Mouse (Mus musculus): ENCODE measurements around the gene Wdr45. TPM values are rescaled to one million over a fixed set of nuclear protein-coding genes. Genes with fewer than 3 reads are reported as not detected.

The Wdr45 gene
- polyA plus RNA-seq, 1 experiment, result 38.9 TPM

DNA sequence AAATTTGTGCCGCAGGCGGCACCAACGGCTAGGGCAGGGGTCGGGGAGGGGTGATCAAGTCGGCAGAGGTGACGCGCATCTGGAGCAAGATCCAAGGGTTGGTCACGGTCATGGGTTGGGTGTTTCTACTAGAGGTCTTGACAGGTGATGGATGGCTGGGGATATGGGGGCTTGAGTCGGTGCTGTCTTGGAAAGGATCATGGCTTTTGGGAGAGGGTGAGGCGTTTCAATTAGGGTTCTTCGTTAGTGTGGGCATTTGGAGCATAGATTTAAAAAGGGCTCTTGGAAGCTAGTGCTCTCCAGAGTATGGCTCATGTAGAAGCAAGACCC, 8.1 kb downstream of the Wdr45 start:
- no peaks in the 10 kb centered on the region for H3K36me3 ChIP-seq (ENCODE audit: control insufficient read depth, insufficient read depth)
- no peaks in the 10 kb centered on the region for H3K27me3 ChIP-seq (ENCODE audit: control insufficient read depth, insufficient read depth, insufficient read length)
- TF ChIP-seq REST (IDR thresholded peaks at IDR 0.05; ENCODE audit: insufficient read depth, insufficient read length) (no peak), POLR2A (IDR thresholded peaks at IDR 0.05; ENCODE audit: insufficient read length, low read depth) (peak; percentile 37)
- H3K4me2 ChIP-seq (ENCODE audit: low read depth), result peak overlapping the region; percentile 68
- H3ac ChIP-seq (ENCODE audit: control insufficient read depth, insufficient read length), result peak overlapping the region; percentile 35
- peak overlapping the region; percentile 63 for H3K4me3 ChIP-seq
- H3K79me2 ChIP-seq (ENCODE audit: control insufficient read depth, insufficient read depth), result peaks cover 8% of the 10 kb centered on the region

DNA sequence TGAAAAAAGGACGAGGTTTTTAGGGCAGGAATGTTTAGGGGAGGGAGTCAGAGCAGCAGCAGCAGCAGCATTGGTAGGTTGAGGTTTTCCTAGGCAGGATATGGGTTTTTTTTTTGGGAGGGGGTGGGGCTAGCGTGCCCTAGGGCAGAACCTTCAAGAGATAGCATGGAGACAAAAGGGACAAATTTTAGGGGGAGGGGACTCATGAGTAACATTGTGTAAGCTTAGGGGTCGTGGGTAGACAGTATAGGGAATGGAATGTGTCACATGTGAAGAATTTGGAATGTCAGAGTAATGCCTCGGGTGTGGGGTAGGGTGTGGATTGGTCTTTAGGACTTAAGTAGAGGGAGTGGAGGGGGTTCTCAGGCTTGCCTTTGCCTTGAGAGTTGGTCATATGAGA, 8.6 kb downstream of the Wdr45 start:
- H3K27me3 ChIP-seq (ENCODE audit: control insufficient read depth, insufficient read depth, insufficient read length), result no peaks in the 10 kb centered on the region
- H3K4me3 ChIP-seq, result peak overlapping the region; percentile 63
- H3K36me3 ChIP-seq (ENCODE audit: control insufficient read depth, insufficient read depth), result no peaks in the 10 kb centered on the region
- H3ac ChIP-seq (ENCODE audit: control insufficient read depth, insufficient read length), result peak overlapping the region; percentile 35
- peaks cover 8% of the 10 kb centered on the region for H3K79me2 ChIP-seq (ENCODE audit: control insufficient read depth, insufficient read depth)
- TF ChIP-seq SRF (IDR thresholded peaks at IDR 0.05; ENCODE audit: control insufficient read depth, insufficient read length, low read depth) (no peak), POLR2AphosphoS2 (IDR thresholded peaks at IDR 0.05; ENCODE audit: insufficient read length, low read depth) (no peak), TCF12 (IDR thresholded peaks at IDR 0.05; ENCODE audit: insufficient read depth, poor library complexity, severe bottlenecking) (no peak), MAX (IDR thresholded peaks at IDR 0.05; ENCODE audit: low read depth) (no peak), POLR2A (IDR thresholded peaks at IDR 0.05; ENCODE audit: insufficient read length, low read depth) (no peak), E2F4 (IDR thresholded peaks at IDR 0.05; ENCODE audit: insufficient read depth) (no peak), MYOG (IDR thresholded peaks at IDR 0.05; ENCODE audit: control insufficient read depth in 1 of 3, insufficient read depth in 1 of 3, insufficient read length in 2 of 3, low read depth in 2 of 3) (no peak), REST (IDR thresholded peaks at IDR 0.05; ENCODE audit: insufficient read depth, insufficient read length) (no peak), TCF3 (IDR thresholded peaks at IDR 0.05; ENCODE audit: insufficient read length, low read depth) (no peak), USF1 (IDR thresholded peaks at IDR 0.05; ENCODE audit: low read depth) (no peak), CEBPB (IDR thresholded peaks at IDR 0.05; ENCODE audit: insufficient read depth, poor library complexity, severe bottlenecking) (no peak), MYOD1 (IDR thresholded peaks at IDR 0.05; ENCODE audit: control insufficient read depth in 1 of 3, insufficient read length in 2 of 3, low read depth in 2 of 3) (no peak)
- peak overlapping the region; percentile 68 for H3K4me2 ChIP-seq (ENCODE audit: low read depth)

DNA sequence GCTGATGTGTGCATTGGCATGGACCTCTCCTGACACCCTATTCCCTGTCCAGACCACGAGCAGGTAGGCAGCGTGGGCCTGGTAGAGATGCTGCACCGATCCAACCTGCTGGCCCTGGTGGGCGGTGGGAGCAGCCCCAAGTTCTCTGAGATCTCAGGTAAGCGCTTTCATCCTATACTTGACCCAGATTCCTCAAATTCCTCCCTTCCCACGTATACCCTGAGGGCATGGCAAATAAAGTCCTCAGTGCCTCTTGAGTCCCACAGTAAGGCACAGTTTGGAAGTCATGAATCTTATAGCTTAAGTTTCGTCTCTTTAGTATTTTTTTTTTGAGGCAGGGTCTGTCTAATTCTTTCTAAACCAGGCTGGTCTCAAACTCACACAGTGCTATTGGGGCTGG, 10.0 kb downstream of the Wdr45 start:
- TF ChIP-seq MAX (IDR thresholded peaks at IDR 0.05; ENCODE audit: low read depth), result no peak
- no peak for TF ChIP-seq TCF3 (IDR thresholded peaks at IDR 0.05; ENCODE audit: insufficient read length, low read depth)
- no peak for TF ChIP-seq REST (IDR thresholded peaks at IDR 0.05; ENCODE audit: insufficient read depth, insufficient read length)
- TF ChIP-seq POLR2A (IDR thresholded peaks at IDR 0.05; ENCODE audit: insufficient read length, low read depth), result no peak
- no peak for TF ChIP-seq MYOD1 (IDR thresholded peaks at IDR 0.05; ENCODE audit: control insufficient read depth in 1 of 3, insufficient read length in 2 of 3, low read depth in 2 of 3)
- TF ChIP-seq USF1 (IDR thresholded peaks at IDR 0.05; ENCODE audit: low read depth), result no peak
- no peak for TF ChIP-seq POLR2AphosphoS2 (IDR thresholded peaks at IDR 0.05; ENCODE audit: insufficient read length, low read depth)
- no peaks in the 10 kb centered on the region for H3K27me3 ChIP-seq (ENCODE audit: control insufficient read depth, insufficient read depth, insufficient read length)
- H3K36me3 ChIP-seq (ENCODE audit: control insufficient read depth, insufficient read depth), result no peaks in the 10 kb centered on the region
- H3K4me2 ChIP-seq (ENCODE audit: low read depth), result no peak overlapping the region
- peaks cover 8% of the 10 kb centered on the region for H3K79me2 ChIP-seq (ENCODE audit: control insufficient read depth, insufficient read depth)
- H3ac ChIP-seq (ENCODE audit: control insufficient read depth, insufficient read length), result no peak overlapping the region
- H3K4me3 ChIP-seq, result no peak overlapping the region

DNA sequence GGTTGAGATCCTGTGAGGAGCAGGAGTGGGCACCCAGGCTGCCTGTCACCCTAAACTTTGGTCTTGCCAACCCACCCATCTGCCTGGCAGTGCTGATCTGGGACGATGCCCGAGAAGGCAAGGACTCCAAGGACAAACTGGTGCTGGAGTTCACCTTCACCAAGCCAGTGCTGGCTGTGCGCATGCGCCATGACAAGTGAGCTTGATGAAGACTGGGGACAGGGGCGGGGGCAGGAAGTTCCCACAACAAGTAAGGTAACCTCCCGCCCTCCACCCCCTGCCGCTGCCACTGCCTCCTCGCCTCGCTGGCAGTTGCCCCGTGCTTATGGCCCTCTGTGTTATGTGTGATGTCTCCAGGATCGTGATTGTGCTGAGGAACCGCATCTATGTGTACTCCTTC, 11.7 kb downstream of the Wdr45 start:
- Histone ChIP-seq H3K27me3 (ENCODE audit: control insufficient read depth, insufficient read depth, insufficient read length) (no peaks in the 10 kb centered on the region), H3ac (ENCODE audit: control insufficient read depth, insufficient read length) (no peak overlapping the region), H3K4me2 (ENCODE audit: low read depth) (no peak overlapping the region), H3K79me2 (ENCODE audit: control insufficient read depth, insufficient read depth) (peaks cover 8% of the 10 kb centered on the region), H3K4me3 (no peak overlapping the region), H3K36me3 (ENCODE audit: control insufficient read depth, insufficient read depth) (no peaks in the 10 kb centered on the region)
- TF ChIP-seq POLR2AphosphoS2 (IDR thresholded peaks at IDR 0.05; ENCODE audit: insufficient read length, low read depth), result no peak
- TF ChIP-seq MYOG (IDR thresholded peaks at IDR 0.05; ENCODE audit: control insufficient read depth in 1 of 3, insufficient read depth in 1 of 3, insufficient read length in 2 of 3, low read depth in 2 of 3), result no peak
- TF ChIP-seq TCF12 (IDR thresholded peaks at IDR 0.05; ENCODE audit: insufficient read depth, poor library complexity, severe bottlenecking), result no peak
- no peak for TF ChIP-seq MAX (IDR thresholded peaks at IDR 0.05; ENCODE audit: low read depth)
- TF ChIP-seq REST (IDR thresholded peaks at IDR 0.05; ENCODE audit: insufficient read depth, insufficient read length), result no peak
- no peak for TF ChIP-seq MYOD1 (IDR thresholded peaks at IDR 0.05; ENCODE audit: control insufficient read depth in 1 of 3, insufficient read length in 2 of 3, low read depth in 2 of 3)
- TF ChIP-seq E2F4 (IDR thresholded peaks at IDR 0.05; ENCODE audit: insufficient read depth), result no peak
- TF ChIP-seq SRF (IDR thresholded peaks at IDR 0.05; ENCODE audit: control insufficient read depth, insufficient read length, low read depth), result no peak
- no peak for TF ChIP-seq TCF3 (IDR thresholded peaks at IDR 0.05; ENCODE audit: insufficient read length, low read depth)
- no peak for TF ChIP-seq USF1 (IDR thresholded peaks at IDR 0.05; ENCODE audit: low read depth)
- TF ChIP-seq CEBPB (IDR thresholded peaks at IDR 0.05; ENCODE audit: insufficient read depth, poor library complexity, severe bottlenecking), result no peak
- no peak for TF ChIP-seq POLR2A (IDR thresholded peaks at IDR 0.05; ENCODE audit: insufficient read length, low read depth)

DNA sequence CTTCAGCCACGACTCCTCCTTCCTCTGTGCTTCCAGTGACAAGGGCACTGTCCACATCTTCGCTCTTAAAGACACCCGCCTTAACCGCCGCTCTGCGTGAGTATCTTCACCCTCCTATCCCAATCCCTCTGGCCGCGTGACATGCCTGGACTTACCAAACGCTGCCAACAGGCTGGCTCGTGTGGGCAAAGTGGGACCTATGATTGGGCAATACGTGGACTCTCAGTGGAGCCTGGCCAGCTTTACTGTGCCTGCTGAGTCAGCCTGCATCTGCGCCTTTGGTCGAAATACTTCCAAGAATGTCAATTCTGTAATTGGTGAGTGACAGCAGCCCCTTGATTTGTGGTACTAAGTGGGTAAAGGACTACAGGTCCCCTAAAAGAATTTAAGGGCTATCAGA, 13.0 kb downstream of the Wdr45 start:
- H3K27me3 ChIP-seq (ENCODE audit: control insufficient read depth, insufficient read depth, insufficient read length), result no peaks in the 10 kb centered on the region
- no peaks in the 10 kb centered on the region for H3K36me3 ChIP-seq (ENCODE audit: control insufficient read depth, insufficient read depth)
- H3K79me2 ChIP-seq (ENCODE audit: control insufficient read depth, insufficient read depth), result peaks cover 8% of the 10 kb centered on the region
- H3K4me2 ChIP-seq (ENCODE audit: low read depth), result no peak overlapping the region
- TF ChIP-seq MAX (IDR thresholded peaks at IDR 0.05; ENCODE audit: low read depth) (no peak), CEBPB (IDR thresholded peaks at IDR 0.05; ENCODE audit: insufficient read depth, poor library complexity, severe bottlenecking) (0 out of 2 replicates have a peak, but pooled peaks have one; percentile 29)
- H3K4me3 ChIP-seq, result no peak overlapping the region
- no peak overlapping the region for H3ac ChIP-seq (ENCODE audit: control insufficient read depth, insufficient read length)
